Mouse (Mus musculus): ENCODE measurements around the gene Cth.
"Not testable (repeated sequence)": the region's sequence is repeated elsewhere in the genome, so short reads cannot be mapped to it uniquely, and the experiment has no call there.

The Cth gene

GRCm38 (mm10) chr3:157924692-157925328 is at the start of gene Cth:
TSS of gene Cth (minus strand) at chr3:157925077.
- peak; percentile 82 to 84 for DNase-seq (ENCODE audit: low spot score in 2 of 2)

GRCm38 (mm10) chr3:157973236-157973635 is 48.4 kb upstream of the Cth start:
- no peak for DNase-seq (ENCODE audit: low spot score in 2 of 2)

GRCm38 (mm10) chr3:157971151-157971550 is 46.3 kb upstream of the Cth start:
- DNase-seq (ENCODE audit: low spot score in 2 of 2) = no peak

GRCm38 (mm10) chr3:157957320-157957719 is 32.4 kb upstream of the Cth start:
- no peak for DNase-seq (ENCODE audit: low spot score in 2 of 2)

- no peak for DNase-seq (ENCODE audit: low spot score in 2 of 2)
Observed at GRCm38 (mm10) chr3:157956201-157956600, 31.3 kb upstream of the Cth start.

GRCm38 (mm10) chr3:157955466-157955865 is 30.6 kb upstream of the Cth start:
- no peak for DNase-seq (ENCODE audit: low spot score in 2 of 2)

GRCm38 (mm10) chr3:157952716-157953115 is 27.8 kb upstream of the Cth start:
- DNase-seq (ENCODE audit: low spot score in 2 of 2) = no peak

GRCm38 (mm10) chr3:157947383-157948280 is 22.8 kb upstream of the Cth start:
- peak in 1 of 2 experiments; percentile 58 for DNase-seq (ENCODE audit: low spot score in 2 of 2)

GRCm38 (mm10) chr3:157946843-157947358 is 22.0 kb upstream of the Cth start, which contains the start of gene Ankrd13c:
TSS of gene Ankrd13c (plus strand) at chr3:157947239.
- peak; percentile 88 to 94 for DNase-seq (ENCODE audit: low spot score in 2 of 2)

- no peak for DNase-seq (ENCODE audit: low spot score in 2 of 2)
Observed at GRCm38 (mm10) chr3:157938585-157938984, 13.7 kb upstream of the Cth start.

- DNase-seq (ENCODE audit: low spot score in 2 of 2) = no peak
Observed at GRCm38 (mm10) chr3:157934301-157934823, 9.5 kb upstream of the Cth start.

- DNase-seq (ENCODE audit: low spot score in 2 of 2) = not testable (repeated sequence)
Observed at GRCm38 (mm10) chr3:157933223-157933622, 8.3 kb upstream of the Cth start.

- DNase-seq (ENCODE audit: low spot score in 2 of 2) = no peak
Observed at GRCm38 (mm10) chr3:157932074-157932473, 7.2 kb upstream of the Cth start.

- no peak for DNase-seq (ENCODE audit: low spot score in 2 of 2)
Observed at GRCm38 (mm10) chr3:157931592-157931991, 6.7 kb upstream of the Cth start.

GRCm38 (mm10) chr3:157929417-157929816 is 4.5 kb upstream of the Cth start:
- DNase-seq (ENCODE audit: low spot score in 2 of 2) = no peak

- no peak for DNase-seq (ENCODE audit: low spot score in 2 of 2)
Observed at GRCm38 (mm10) chr3:157928731-157929130, 3.9 kb upstream of the Cth start.

- DNase-seq (ENCODE audit: low spot score in 2 of 2) = no peak
Observed at GRCm38 (mm10) chr3:157926761-157927160, 1.9 kb upstream of the Cth start.

GRCm38 (mm10) chr3:157925706-157926510 is 1.0 kb upstream of the Cth start:
- DNase-seq (ENCODE audit: low spot score in 2 of 2) = no peak

GRCm38 (mm10) chr3:157923268-157923835 is 1.5 kb downstream of the Cth start:
- DNase-seq (ENCODE audit: low spot score in 2 of 2) = no peak

- DNase-seq (ENCODE audit: low spot score in 2 of 2) = no peak
Observed at GRCm38 (mm10) chr3:157921376-157921775, 3.5 kb downstream of the Cth start.

- no peak for DNase-seq (ENCODE audit: low spot score in 2 of 2)
Observed at GRCm38 (mm10) chr3:157916336-157916735, 8.5 kb downstream of the Cth start.
